Comparison of ENCODE assay signal across 8 mouse cellular contexts in the genomic region with DNA sequence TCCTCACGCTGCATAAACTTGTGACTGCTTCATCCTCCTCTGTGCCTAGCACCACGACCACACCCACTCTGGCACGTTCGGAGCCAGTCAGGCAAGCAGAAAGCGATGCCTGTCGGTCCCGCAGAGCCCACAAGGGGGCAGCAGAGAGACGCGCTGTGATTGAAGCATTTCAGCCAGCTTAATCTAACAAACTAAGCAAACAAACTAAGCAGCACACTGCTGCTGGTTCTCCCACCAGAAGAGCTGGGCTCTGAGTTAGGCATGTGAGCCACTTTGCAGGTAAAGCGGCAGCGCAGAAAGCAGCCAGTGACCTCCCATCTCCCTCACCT. TPM values are rescaled to one million over a fixed set of nuclear protein-coding genes. Genes with fewer than 3 reads are reported as not detected.
DNase-seq lines count a peak whose midpoint lies in the region; ATAC-seq and TF ChIP-seq lines count a peak whose summit lies in the region.

No protein-coding gene starts in this region.

- no peaks in the 10 kb centered on the region for H3K27me3 ChIP-seq in forebrain, embryonic 16.5 days (replicated peaks; ENCODE audit: control insufficient read depth, insufficient read depth, low read length)
- 0 out of 2 replicates have a peak, but pooled peaks cover 6% of the 10 kb centered on the region for H3K27me3 ChIP-seq in liver, postnatal 0 days (ENCODE audit: insufficient read depth, low read length)
- H3K27me3 ChIP-seq in neural tube, embryonic 15.5 days (replicated peaks): 0 out of 2 replicates have a peak, but pooled peaks cover 3% of the 10 kb centered on the region

- H3K9me3 ChIP-seq in ES-E14 (ENCODE audit: control insufficient read depth, insufficient read depth, low read depth, low read length): no peaks in the 10 kb centered on the region
- H3K9me3 ChIP-seq in forebrain, embryonic 16.5 days (ENCODE audit: control insufficient read depth, low read length): no peaks in the 10 kb centered on the region
- no peaks in the 10 kb centered on the region; the same call in 1 of the 2 replicates for H3K9me3 ChIP-seq in liver, postnatal 0 days (ENCODE audit: low read length)
- H3K9me3 ChIP-seq in neural tube, embryonic 15.5 days (replicated peaks): no peaks in the 10 kb centered on the region

- H3K36me3 ChIP-seq in ES-E14 (ENCODE audit: control insufficient read depth, insufficient read depth, low read length, poor library complexity, severe bottlenecking): no peaks in the 10 kb centered on the region
- H3K36me3 ChIP-seq in forebrain, embryonic 16.5 days (ENCODE audit: control insufficient read depth, insufficient read depth): no peaks in the 10 kb centered on the region
- no peaks in the 10 kb centered on the region for H3K36me3 ChIP-seq in liver, postnatal 0 days (replicated peaks; ENCODE audit: insufficient read depth, low read length)
- H3K36me3 ChIP-seq in neural tube, embryonic 15.5 days: no peaks in the 10 kb centered on the region

- H3K4me1 ChIP-seq in ES-E14 (ENCODE audit: control insufficient read depth in 2 of 2, insufficient read depth in 2 of 2, low read length in 2 of 2, poor library complexity in 1 of 2): peaks cover 0 to 2% of the 10 kb centered on the region in 2 experiments; a peak in 1 of 4 replicates
- H3K4me1 ChIP-seq in forebrain, embryonic 16.5 days (replicated peaks; ENCODE audit: control insufficient read depth, insufficient read depth, low read length): peaks cover 3% of the 10 kb centered on the region; the same call in 1 of the 2 replicates
- no peaks in the 10 kb centered on the region for H3K4me1 ChIP-seq in liver, postnatal 0 days (ENCODE audit: insufficient read depth)
- H3K4me1 ChIP-seq in neural tube, embryonic 15.5 days: peaks cover 18% of the 10 kb centered on the region

- in situ Hi-C loops in ES-E14 (cut with MboI; ENCODE audit: low sequenced_read_pairs in 2 of 2, unreplicated experiment in 2 of 2): no loop called here

- peak; percentile 99 for TF ChIP-seq CTCF in liver, postnatal 0 days (IDR thresholded peaks at IDR 0.05; ENCODE audit: low read depth)

- intact Hi-C loops in heart, postnatal 25 days (cut with DNase I): loop anchor here (1.0 to 10.0 kb wide), 4 partner anchors 51 to 413 kb away; a partner anchor contains a TSS

- peak; percentile 94 for DNase-seq in ES-E14 (ENCODE audit: low read depth, low spot score)
- peak; percentile 86 to 94 for DNase-seq in cerebellum, adult 18-20 months
- peak; percentile 87 for DNase-seq in heart, postnatal 25 days (ENCODE audit: low spot score)
- peak; percentile 99 for DNase-seq in layer of hippocampus, adult 11-12 months (ENCODE audit: low spot score)
- DNase-seq in liver, postnatal 0 days: peak; percentile 95
- peak; percentile 98 for DNase-seq in testis, postnatal 10 days (ENCODE audit: low spot score)

- peak overlapping the region; percentile 37 to 43 for H3K4me3 ChIP-seq in ES-E14 (ENCODE audit: insufficient read depth in 1 of 2, low read depth in 1 of 2, low read length in 2 of 2, poor library complexity in 1 of 2, severe bottlenecking in 1 of 2)
- peak overlapping the region; percentile 39 for H3K4me3 ChIP-seq in forebrain, embryonic 16.5 days (replicated peaks; ENCODE audit: low read length)
- no peak overlapping the region for H3K4me3 ChIP-seq in liver, postnatal 0 days (ENCODE audit: low read depth, low read length)
- H3K4me3 ChIP-seq in neural tube, embryonic 15.5 days (replicated peaks): peak overlapping the region; percentile 31

- TF ChIP-seq EP300 in liver, postnatal 0 days (IDR thresholded peaks at IDR 0.05; ENCODE audit: low read depth): no peak

- H3K9ac ChIP-seq in ES-E14 (ENCODE audit: insufficient read depth, low read depth, low read length, poor library complexity, severe bottlenecking): no peak overlapping the region
- peak overlapping the region; percentile 33 for H3K9ac ChIP-seq in forebrain, embryonic 16.5 days (replicated peaks; ENCODE audit: low read depth, low read length)
- H3K9ac ChIP-seq in liver, postnatal 0 days (replicated peaks): no peak overlapping the region
- H3K9ac ChIP-seq in neural tube, embryonic 15.5 days (replicated peaks): peak overlapping the region; percentile 26

- peak overlapping the region; percentile 61 for H3K4me2 ChIP-seq in forebrain, embryonic 16.5 days (ENCODE audit: low read length)
- H3K4me2 ChIP-seq in liver, postnatal 0 days (ENCODE audit: low read depth, low read length): no peak overlapping the region
- H3K4me2 ChIP-seq in neural tube, embryonic 15.5 days: peak overlapping the region; percentile 59

- no peak overlapping the region for H3K27ac ChIP-seq in ES-E14 (ENCODE audit: insufficient read depth, low read depth, low read length, poor library complexity, severe bottlenecking)
- no peak overlapping the region for H3K27ac ChIP-seq in forebrain, embryonic 16.5 days (ENCODE audit: low read length)
- H3K27ac ChIP-seq in liver, postnatal 0 days (ENCODE audit: low read depth): no peak overlapping the region
- peak overlapping the region; percentile 70 for H3K27ac ChIP-seq in neural tube, embryonic 15.5 days (replicated peaks)

- under 1% methylated on average over 11 of the region's 11 CpGs for WGBS in forebrain, embryonic 16.5 days
- 3% methylated on average over 11 of the region's 11 CpGs for WGBS in liver, postnatal 0 days (ENCODE audit: insufficient replicate concordance)
- 1% methylated on average over 11 of the region's 11 CpGs for WGBS in neural tube, embryonic 15.5 days

- ATAC-seq in forebrain, embryonic 16.5 days: peak; percentile 93
- ATAC-seq in liver, postnatal 0 days: peak; percentile 77
- ATAC-seq in neural tube, embryonic 15.5 days (ENCODE audit: low FRiP score): peak; percentile 89

TF ChIP-seq in ES-E14, 5 proteins besides CTCF, POLR2A, EP300 and RAD21:
- no peak for TF ChIP-seq CHD2 (IDR thresholded peaks at IDR 0.05; ENCODE audit: low read depth, low read length)
- TF ChIP-seq MAFK (IDR thresholded peaks at IDR 0.05; ENCODE audit: insufficient read depth, low read depth, low read length): no peak
- no peak; the same call in 1 of the 2 replicates for TF ChIP-seq ZC3H11A (IDR thresholded peaks at IDR 0.05; ENCODE audit: borderline replicate concordance, low read depth, low read length)

RNA-seq across cellular contexts. Expression of a gene that starts 8.3 kb away (rescaled TPM):
- total RNA-seq in ES-E14 (2012; rRNA removed): 12.7 and 13.5 TPM in 2 replicates
- 2.4 and 3.2 TPM in 2 replicates for polyA plus RNA-seq in forebrain, embryonic 16.5 days (2015; fragmentation: Nextera tagmentation; extraction: Ambion mirVana)
- total RNA-seq in heart, postnatal 25 days (2021): 10 to 100 TPM; 10.1 to 10.8 TPM
- 1.2 and 1.5 TPM in 2 replicates for polyA plus RNA-seq in liver, postnatal 0 days (2015; fragmentation: Nextera tagmentation; extraction: Ambion mirVana)
- polyA plus RNA-seq in neural tube, embryonic 15.5 days (2015; fragmentation: Nextera tagmentation; extraction: Ambion mirVana): 2.2 and 3.7 TPM in 2 replicates

RNA-seq across cellular contexts. Expression of a gene that starts 44.4 kb away (rescaled TPM):
- 0.36 and 2.0 TPM in 2 replicates for total RNA-seq in ES-E14 (2012; rRNA removed)
- polyA plus RNA-seq in forebrain, embryonic 16.5 days (2015; fragmentation: Nextera tagmentation; extraction: Ambion mirVana): not detected in 2 replicates
- total RNA-seq in heart, postnatal 25 days (2021): 1 to 10 TPM in 1 of 2 experiments, under 1 TPM in 1; 0.52 to 1.1 TPM
- not detected in 2 replicates for polyA plus RNA-seq in liver, postnatal 0 days (2015; fragmentation: Nextera tagmentation; extraction: Ambion mirVana)
- polyA plus RNA-seq in neural tube, embryonic 15.5 days (2015; fragmentation: Nextera tagmentation; extraction: Ambion mirVana): not detected in 2 replicates

RNA-seq across cellular contexts. Expression of a gene that starts 44.8 kb away (rescaled TPM):
- total RNA-seq in ES-E14 (2012; rRNA removed): 0.22 TPM in 1 of 2 replicates, not detected in the other
- polyA plus RNA-seq in forebrain, embryonic 16.5 days (2015; fragmentation: Nextera tagmentation; extraction: Ambion mirVana): not detected in 2 replicates
- not detected for total RNA-seq in heart, postnatal 25 days (2021)
- polyA plus RNA-seq in liver, postnatal 0 days (2015; fragmentation: Nextera tagmentation; extraction: Ambion mirVana): 0.17 and 0.36 TPM in 2 replicates
- 3.5 TPM in 1 of 2 replicates, not detected in the other for polyA plus RNA-seq in neural tube, embryonic 15.5 days (2015; fragmentation: Nextera tagmentation; extraction: Ambion mirVana)

RNA-seq across cellular contexts. Expression of a gene that starts 48.3 kb away (rescaled TPM):
- total RNA-seq in ES-E14 (2012; rRNA removed): not detected in 2 replicates
- polyA plus RNA-seq in forebrain, embryonic 16.5 days (2015; fragmentation: Nextera tagmentation; extraction: Ambion mirVana): not detected in 2 replicates
- total RNA-seq in heart, postnatal 25 days (2021): not detected
- polyA plus RNA-seq in liver, postnatal 0 days (2015; fragmentation: Nextera tagmentation; extraction: Ambion mirVana): not detected in 2 replicates
- not detected in 2 replicates for polyA plus RNA-seq in neural tube, embryonic 15.5 days (2015; fragmentation: Nextera tagmentation; extraction: Ambion mirVana)

RNA-seq across cellular contexts. Expression of a gene that starts 50.6 kb away (rescaled TPM):
- 4.7 and 6.4 TPM in 2 replicates for total RNA-seq in ES-E14 (2012; rRNA removed)
- 1.1 and 1.2 TPM in 2 replicates for polyA plus RNA-seq in forebrain, embryonic 16.5 days (2015; fragmentation: Nextera tagmentation; extraction: Ambion mirVana)
- total RNA-seq in heart, postnatal 25 days (2021): 10 to 100 TPM in 1 of 2 experiments, 1 to 10 TPM in 1; 7.5 to 10.1 TPM
- 4.6 and 5.3 TPM in 2 replicates for polyA plus RNA-seq in liver, postnatal 0 days (2015; fragmentation: Nextera tagmentation; extraction: Ambion mirVana)
- 1.2 and 3.7 TPM in 2 replicates for polyA plus RNA-seq in neural tube, embryonic 15.5 days (2015; fragmentation: Nextera tagmentation; extraction: Ambion mirVana)

Comparison
In these comparisons a context has a peak if more than half of its experiments do, and no peak if none do; other contexts are left out.
1. H3K9ac ChIP-seq: peak in forebrain, embryonic 16.5 days (single experiment) and neural tube, embryonic 15.5 days (single experiment); none in ES-E14 (single experiment) and liver, postnatal 0 days (single experiment).
2. Peak in every context shown above with its lines, with median percentiles within 50 percentile points of each other: DNase-seq and ATAC-seq.